Mouse (Mus musculus): Measurements from ENCODE around the gene Kidins220.

Gene Kidins220

DNA sequence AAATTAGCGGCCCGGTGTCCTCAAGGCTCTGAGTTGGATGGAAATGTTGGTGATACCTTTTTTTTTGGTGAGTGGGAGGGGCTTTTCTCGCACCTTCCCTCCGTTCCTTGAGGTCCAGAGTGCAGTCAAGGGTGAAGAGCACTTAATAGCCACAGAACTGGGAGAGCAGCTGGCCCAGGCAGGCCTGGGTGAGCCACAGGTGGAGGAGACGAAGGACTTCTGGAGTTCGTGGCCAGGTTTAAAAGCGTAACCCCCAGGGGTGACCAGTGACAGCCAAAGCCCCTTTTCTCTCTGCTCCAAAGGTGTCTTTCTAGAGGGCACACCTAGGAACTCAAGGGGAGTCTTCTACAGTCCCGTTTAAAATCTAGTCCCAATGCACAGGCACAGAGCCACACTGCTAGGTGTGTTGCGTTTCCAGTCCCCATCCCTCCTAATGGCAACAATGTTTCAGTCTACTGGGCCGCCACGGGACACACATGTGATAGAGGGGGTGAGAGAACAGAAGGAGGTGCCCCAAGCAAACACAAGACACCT is 118.6 kb downstream of the Kidins220 start:
- DNase-seq = no peak

GRCm38 (mm10) chr12:25094621-25095521 is 120.1 kb downstream of the Kidins220 start:
- DNase-seq = no peak

DNA sequence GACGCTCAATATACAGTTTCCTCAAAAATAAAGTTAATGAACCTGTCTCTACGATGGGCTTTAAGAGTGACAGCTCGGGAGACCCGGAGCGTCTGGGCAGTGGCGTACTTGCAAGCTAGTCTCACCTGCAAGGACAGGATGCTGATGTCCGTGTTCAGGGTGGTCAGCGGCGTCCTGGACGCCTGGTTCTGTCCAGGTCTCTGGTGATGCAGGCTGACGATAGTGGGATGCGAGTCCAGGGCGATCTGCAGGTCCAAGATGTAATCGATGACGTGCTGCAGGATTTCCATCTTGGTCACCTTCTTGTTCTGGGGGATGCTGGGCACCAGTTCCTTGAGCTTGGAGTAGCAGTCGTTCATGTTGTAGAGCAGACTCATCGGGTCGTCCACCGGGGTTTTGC is 120.8 kb downstream of the Kidins220 start:
- no peak for DNase-seq

DNA sequence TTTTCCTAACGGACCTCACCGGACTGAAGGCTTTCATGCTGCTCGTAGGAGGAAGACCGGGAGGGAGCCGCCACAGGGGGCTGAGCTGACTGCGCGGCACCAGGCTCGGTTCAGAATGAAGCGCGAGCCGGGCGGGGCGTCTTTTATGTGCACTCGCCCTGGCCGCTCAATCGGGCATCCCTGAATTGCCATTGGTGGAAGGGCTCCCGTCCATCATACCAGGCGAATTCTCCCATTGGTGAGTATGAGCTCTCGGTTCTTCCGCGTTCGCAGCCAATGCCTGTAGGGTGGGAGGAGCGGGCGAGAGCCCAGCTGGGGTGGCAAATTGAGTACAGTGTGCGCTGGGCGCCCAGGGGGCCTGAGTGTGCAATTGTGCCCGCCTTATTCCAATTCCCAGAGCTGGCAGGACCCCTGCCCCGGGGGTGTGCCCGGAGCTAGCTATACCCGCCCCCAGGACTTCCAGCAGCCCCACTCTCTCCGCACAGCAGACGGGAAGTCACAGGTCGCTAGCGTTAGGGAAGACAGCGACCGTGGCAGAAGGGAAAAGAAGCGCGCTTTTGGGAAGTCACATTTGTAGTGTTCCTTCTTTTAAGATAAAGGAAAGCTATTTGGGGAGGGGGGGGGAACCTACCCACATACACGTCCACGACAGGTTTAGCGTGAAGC is 121.4 kb downstream of the Kidins220 start:
- DNase-seq = peak; percentile 88

DNA sequence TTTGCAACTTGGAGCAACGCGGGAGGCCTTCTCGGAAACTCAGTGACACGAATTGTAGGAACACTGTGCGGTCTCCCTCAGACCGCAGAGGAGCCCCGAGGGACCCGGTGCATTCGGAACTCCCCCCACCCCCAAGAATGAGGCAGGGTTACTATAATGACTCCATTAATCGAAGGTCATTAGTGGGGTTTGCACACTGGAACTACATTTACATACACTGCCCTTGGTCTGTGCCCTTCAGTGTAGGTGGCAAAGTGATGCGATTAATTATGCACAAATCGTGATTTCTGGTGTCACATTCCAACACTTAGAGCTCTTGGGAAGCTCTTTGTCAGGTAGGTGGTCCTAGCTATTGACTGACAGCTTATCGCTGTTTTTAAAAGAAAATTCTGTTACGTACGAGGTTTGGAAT is 121.9 kb downstream of the Kidins220 start:
- DNase-seq = no peak

- no peak for DNase-seq
Measured at GRCm38 (mm10) chr12:25097052-25097209, 122.2 kb downstream of the Kidins220 start, which contains the start of gene Id2. Id2 (minus strand) TSS chr12:25097140.

GRCm38 (mm10) chr12:25097210-25098160 is 122.8 kb downstream of the Kidins220 start:
- peak; percentile 51 for DNase-seq

GRCm38 (mm10) chr12:25098161-25098550 is 123.4 kb downstream of the Kidins220 start:
- DNase-seq = no peak

DNA sequence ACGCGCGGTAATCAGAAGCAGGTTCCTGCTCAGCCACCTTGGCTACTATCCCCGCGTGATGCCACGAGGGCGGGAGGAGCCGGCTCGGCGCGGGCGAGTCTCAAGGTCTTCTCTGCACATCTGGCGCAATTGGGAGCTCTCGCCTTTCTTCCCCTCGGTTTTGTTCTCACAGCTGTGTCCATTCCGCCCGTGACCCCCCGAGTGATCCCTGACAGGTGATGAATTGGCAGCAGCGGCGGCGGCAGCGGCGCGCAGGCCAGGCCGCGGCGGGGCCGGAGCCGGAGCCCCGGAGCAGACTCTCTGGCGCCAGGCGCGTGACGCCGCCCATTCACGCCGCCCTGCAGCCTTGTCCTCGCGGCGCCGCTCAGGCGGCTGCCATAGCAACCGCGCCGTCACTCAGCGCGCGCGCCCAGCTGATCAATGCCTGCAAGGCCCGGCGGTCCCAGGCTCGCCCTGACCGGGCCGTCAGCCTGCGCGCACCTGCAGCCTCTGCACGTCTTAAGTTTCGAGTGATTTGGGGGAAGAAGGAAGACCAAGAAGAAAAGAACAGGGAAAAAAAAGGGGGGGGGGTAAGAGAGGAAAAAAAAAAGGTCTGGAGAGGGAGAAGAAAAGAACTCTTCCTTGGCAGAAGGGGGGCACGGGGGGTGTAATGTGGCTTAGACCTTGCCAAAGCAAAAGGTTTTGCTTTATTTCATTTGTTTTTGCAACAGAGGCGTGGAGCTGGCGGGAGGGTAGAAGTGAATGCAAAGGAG is 124.0 kb downstream of the Kidins220 start:
- DNase-seq = peak; percentile 84

DNA sequence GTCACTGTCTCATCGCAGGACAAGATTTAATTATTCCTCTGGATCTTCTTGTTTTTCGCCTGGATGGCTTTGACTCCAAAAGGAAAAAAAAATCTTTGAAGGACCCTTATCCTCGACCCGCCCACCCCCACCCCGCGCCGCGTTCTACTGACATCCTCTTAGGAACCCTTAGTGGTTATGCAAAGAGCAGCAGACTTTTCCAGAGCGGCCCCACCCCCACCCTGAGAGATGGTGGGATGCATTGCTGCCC is 124.5 kb downstream of the Kidins220 start:
- peak; percentile 69 for DNase-seq

DNA sequence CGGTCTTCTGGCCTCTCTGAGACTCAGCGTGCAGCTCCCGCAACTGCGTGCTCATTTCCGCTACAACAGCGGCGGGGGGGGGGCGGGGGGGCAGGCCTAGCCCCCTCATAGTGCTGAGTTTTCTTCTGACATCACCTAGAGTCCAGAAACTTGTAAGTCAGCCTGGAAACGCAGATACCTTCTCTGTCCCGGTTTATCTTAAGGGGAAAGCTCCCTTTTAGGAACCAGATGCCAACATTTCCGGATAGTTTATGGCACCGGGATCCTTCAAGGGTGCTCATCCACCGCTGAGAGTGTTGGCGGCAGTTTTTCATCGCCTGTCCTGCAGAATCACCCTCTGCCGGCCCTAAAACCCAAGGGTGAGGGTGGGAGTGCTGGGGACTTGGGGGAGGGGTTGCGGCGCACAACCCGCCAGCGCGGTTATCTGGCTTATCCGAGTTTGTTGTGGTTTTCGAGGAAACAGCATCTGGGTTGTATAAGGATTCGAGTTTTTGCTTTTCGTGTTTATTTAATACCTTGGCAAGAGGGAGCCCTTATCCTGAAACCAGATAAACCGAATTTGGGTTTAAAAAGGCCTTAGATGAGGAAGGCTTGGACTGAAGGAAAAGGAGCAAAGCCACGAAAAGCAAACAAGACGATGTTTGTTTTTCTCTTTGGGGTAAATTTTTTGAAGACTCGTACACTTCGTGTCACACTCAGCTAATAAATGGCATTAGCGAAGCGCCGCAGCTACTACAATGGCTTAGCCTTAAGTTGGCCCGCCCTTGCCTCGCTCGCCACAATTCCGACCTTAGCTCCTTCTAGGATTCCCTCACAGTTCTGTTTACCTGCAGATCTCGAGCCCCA is 125.1 kb downstream of the Kidins220 start:
- peak; percentile 42 for DNase-seq

- DNase-seq = peak; percentile 37
Measured at GRCm38 (mm10) chr12:25100411-25101217, 125.9 kb downstream of the Kidins220 start.

DNA sequence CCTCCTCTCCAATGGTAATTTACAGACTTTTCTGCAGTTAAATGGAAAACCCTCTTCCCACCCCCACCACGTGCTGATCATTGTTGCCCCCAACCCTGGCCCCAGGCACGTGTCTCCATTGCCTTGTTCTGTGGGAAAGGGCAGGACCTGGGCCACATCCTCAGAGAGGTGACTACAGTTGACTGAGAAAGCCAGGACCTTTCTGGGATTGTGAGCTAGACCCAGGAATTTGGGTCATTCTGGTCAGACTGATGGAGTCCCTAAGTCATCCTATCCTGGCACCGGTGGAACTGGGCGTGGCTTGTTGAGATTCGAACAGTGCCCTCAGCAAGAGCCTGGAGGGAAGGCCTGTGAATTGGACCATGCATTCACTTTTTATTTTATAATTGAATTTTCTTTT is 126.7 kb downstream of the Kidins220 start:
- DNase-seq = no peak

DNA sequence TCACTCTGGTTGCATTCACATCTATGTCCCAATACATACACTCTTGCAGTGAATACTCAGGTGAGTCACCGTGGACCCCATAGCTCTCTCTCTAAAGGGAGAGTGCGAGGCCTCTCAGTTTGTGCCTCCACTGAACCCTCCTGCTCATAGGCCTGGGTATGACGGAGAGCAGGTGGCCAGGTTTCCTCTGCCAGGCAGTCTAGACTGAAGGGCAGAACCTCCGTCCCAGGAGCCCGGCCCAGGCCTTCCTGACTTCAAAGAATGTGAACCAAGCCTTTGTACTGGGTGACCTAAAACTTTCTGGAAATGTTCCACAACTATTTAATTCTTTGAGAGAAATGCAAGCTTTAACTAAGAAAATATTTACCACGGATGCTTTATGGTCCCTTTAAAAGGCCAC is 129.2 kb downstream of the Kidins220 start:
- no peak for DNase-seq

DNA sequence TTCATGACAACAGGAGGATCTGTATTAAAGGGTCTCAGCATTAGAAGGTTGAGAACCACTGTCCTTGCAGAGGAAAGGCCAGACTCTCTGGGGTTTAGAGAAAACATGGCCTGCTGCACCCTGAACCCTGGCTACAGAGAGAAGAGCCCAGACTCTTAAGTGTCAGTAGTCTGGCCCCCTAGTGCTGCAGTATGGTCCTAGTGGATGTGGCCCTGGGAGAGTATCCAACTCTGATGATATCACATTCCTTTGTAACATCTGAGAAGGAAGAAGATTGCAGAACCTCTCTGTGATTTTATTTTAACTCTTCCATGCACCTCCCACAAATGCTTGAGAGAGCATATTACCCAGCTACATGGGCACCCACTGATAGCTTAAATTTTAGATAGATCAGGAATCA is 129.8 kb downstream of the Kidins220 start:
- no peak for DNase-seq

DNA sequence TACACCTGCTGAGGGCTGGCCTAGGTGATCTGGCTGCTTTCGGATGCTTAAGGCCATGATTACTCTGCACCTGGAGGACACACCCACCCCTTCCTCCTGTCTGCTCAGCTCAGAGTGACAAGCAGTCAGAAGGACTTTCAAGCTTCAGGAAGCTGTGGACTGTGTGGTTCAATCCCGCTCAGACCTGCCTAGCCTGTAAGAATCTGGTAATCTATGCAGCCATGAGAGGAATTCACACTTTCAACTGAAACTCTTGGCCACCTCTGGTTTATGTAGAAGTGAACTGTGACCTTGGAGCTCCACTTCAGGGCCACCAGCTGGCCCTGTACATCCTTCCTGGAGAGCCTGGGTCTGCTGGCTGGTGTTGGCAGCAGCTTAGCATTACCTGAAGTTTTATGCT is 134.1 kb downstream of the Kidins220 start:
- DNase-seq = no peak

DNA sequence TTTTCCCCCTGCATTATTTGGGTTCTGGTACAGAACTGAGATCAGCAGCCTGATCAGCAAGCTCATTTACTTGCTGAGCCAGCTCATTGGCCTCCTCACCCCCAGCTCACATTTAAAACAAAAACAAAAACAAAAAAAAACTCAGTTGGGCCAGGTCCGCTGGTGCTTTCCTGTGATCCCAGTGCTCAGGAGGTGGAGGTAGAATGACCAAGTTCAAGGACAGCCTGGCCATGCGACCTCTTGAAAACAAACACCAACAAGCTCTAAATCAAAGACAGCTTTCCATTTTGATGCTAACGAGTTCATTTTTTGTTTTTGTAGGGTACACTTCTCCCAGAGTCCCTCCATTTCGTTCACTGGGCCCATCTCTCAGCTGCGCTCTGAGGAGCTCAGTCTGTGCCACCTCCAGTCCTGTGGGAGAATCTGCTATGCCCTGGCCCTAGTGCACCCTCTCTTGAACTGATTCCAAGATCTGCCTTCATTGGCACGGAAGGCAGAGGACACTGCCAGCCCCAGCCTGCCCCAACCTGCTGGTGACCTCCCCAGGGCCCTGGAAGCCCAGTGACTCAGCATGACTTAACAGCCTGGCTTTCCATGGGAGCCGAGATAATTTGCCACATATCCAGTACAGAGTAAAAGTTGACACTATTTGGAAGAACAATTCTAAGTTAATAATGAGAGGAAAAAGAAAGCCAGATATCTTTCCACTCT is 135.4 kb downstream of the Kidins220 start:
- DNase-seq = no peak

DNA sequence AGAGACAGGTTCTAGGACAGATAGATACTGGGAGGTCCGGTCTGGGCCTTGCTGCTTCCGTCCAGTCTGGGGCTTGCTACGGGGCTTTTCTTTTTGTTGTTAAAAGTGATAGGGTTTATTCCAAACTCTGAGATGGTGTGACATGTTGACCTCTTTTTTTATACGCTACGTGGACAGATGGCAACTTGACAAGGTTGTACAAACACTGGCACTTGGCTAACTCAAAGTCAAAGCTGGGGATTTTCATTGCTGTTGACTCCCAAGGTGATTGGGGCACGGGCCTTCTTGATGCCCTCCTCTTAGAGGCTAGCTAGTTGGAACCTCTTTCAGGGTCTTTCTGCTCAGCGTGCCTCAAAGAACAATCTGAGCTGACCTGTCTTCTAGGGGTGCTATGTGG is 136.0 kb downstream of the Kidins220 start:
- DNase-seq = no peak

Measured in liver (tissue).